Mouse (Mus musculus): ENCODE data around the gene Msrb3. TPM values are rescaled to one million over a fixed set of nuclear protein-coding genes. Genes with fewer than 3 reads are reported as not detected.

Gene Msrb3
- polyA plus RNA-seq, 1 experiment from 2014 or later: 5.1 TPM

GRCm38 (mm10) chr10:120891131-120891530 lies 7.8 kb downstream of the Msrb3 start:
- DNase-seq (ENCODE audit: low spot score) (no peak), ATAC-seq (ENCODE audit: insufficient read depth, low FRiP score, low TSS enrichment) (no peak)
- 92% methylated on average over 4 of the region's 4 CpGs for WGBS
- no peaks in the 10 kb centered on the region for H3K9me3 ChIP-seq (ENCODE audit: control insufficient read depth, low read length)
- no peaks in the 10 kb centered on the region for H3K4me1 ChIP-seq (ENCODE audit: control insufficient read depth, insufficient read depth, low read length)
- H3K4me2 ChIP-seq (ENCODE audit: low read depth): no peak overlapping the region
- no peak overlapping the region for H3K4me3 ChIP-seq (ENCODE audit: low read depth, low read length)
- no peak overlapping the region for H3K9ac ChIP-seq (ENCODE audit: low read length)
- H3K36me3 ChIP-seq (ENCODE audit: control insufficient read depth, insufficient read depth, low read length): no peaks in the 10 kb centered on the region
- no peaks in the 10 kb centered on the region for H3K27me3 ChIP-seq (ENCODE audit: control insufficient read depth, insufficient read depth, low read length)
- H3K27ac ChIP-seq (ENCODE audit: low read depth, low read length): no peak overlapping the region

GRCm38 (mm10) chr10:120890592-120890991 lies 8.3 kb downstream of the Msrb3 start:
- Histone ChIP-seq H3K4me1 (ENCODE audit: control insufficient read depth, insufficient read depth, low read length) (no peaks in the 10 kb centered on the region), H3K27ac (ENCODE audit: low read depth, low read length) (no peak overlapping the region), H3K9ac (ENCODE audit: low read length) (no peak overlapping the region), H3K27me3 (ENCODE audit: control insufficient read depth, insufficient read depth, low read length) (no peaks in the 10 kb centered on the region), H3K9me3 (ENCODE audit: control insufficient read depth, low read length) (no peaks in the 10 kb centered on the region), H3K36me3 (ENCODE audit: control insufficient read depth, insufficient read depth, low read length) (no peaks in the 10 kb centered on the region), H3K4me2 (ENCODE audit: low read depth) (no peak overlapping the region), H3K4me3 (ENCODE audit: low read depth, low read length) (no peak overlapping the region)
- no peak for DNase-seq (ENCODE audit: low spot score)
- ATAC-seq (ENCODE audit: insufficient read depth, low FRiP score, low TSS enrichment): no peak
- WGBS: 88% methylated on average over 1 of the region's 1 CpGs

- Histone ChIP-seq H3K27me3 (ENCODE audit: control insufficient read depth, insufficient read depth, low read length) (no peaks in the 10 kb centered on the region), H3K36me3 (ENCODE audit: control insufficient read depth, insufficient read depth, low read length) (no peaks in the 10 kb centered on the region), H3K9ac (ENCODE audit: low read length) (no peak overlapping the region), H3K9me3 (ENCODE audit: control insufficient read depth, low read length) (no peaks in the 10 kb centered on the region), H3K4me3 (ENCODE audit: low read depth, low read length) (no peak overlapping the region), H3K4me1 (ENCODE audit: control insufficient read depth, insufficient read depth, low read length) (no peaks in the 10 kb centered on the region), H3K27ac (ENCODE audit: low read depth, low read length) (no peak overlapping the region), H3K4me2 (ENCODE audit: low read depth) (no peak overlapping the region)
- WGBS: 91% methylated on average over 8 of the region's 8 CpGs
- no peak for DNase-seq (ENCODE audit: low spot score)
- no peak for ATAC-seq (ENCODE audit: insufficient read depth, low FRiP score, low TSS enrichment)
These were observed 10.4 kb downstream of the Msrb3 start for GRCm38 (mm10) chr10:120888531-120888930.

GRCm38 (mm10) chr10:120884220-120884619 lies 14.7 kb downstream of the Msrb3 start:
- H3K9me3 ChIP-seq (ENCODE audit: control insufficient read depth, low read length): no peaks in the 10 kb centered on the region
- H3K27ac ChIP-seq (ENCODE audit: low read depth, low read length): no peak overlapping the region
- H3K27me3 ChIP-seq (ENCODE audit: control insufficient read depth, insufficient read depth, low read length): no peaks in the 10 kb centered on the region
- no peak overlapping the region for H3K4me3 ChIP-seq (ENCODE audit: low read depth, low read length)
- DNase-seq (ENCODE audit: low spot score): no peak
- no peak for ATAC-seq (ENCODE audit: insufficient read depth, low FRiP score, low TSS enrichment)
- no peak overlapping the region for H3K9ac ChIP-seq (ENCODE audit: low read length)
- H3K4me2 ChIP-seq (ENCODE audit: low read depth): no peak overlapping the region
- no peaks in the 10 kb centered on the region for H3K36me3 ChIP-seq (ENCODE audit: control insufficient read depth, insufficient read depth, low read length)
- peaks cover 4% of the 10 kb centered on the region for H3K4me1 ChIP-seq (ENCODE audit: control insufficient read depth, insufficient read depth, low read length)
- WGBS: 94% methylated on average over 14 of the region's 14 CpGs

GRCm38 (mm10) chr10:120883732-120884131 lies 15.2 kb downstream of the Msrb3 start:
- no peaks in the 10 kb centered on the region for H3K27me3 ChIP-seq (ENCODE audit: control insufficient read depth, insufficient read depth, low read length)
- no peak overlapping the region for H3K4me3 ChIP-seq (ENCODE audit: low read depth, low read length)
- H3K9me3 ChIP-seq (ENCODE audit: control insufficient read depth, low read length): no peaks in the 10 kb centered on the region
- no peak overlapping the region; the same call in 1 of the 2 replicates for H3K4me2 ChIP-seq (ENCODE audit: low read depth)
- ATAC-seq (ENCODE audit: insufficient read depth, low FRiP score, low TSS enrichment) (no peak), DNase-seq (ENCODE audit: low spot score) (no peak)
- no peak overlapping the region for H3K9ac ChIP-seq (ENCODE audit: low read length)
- H3K36me3 ChIP-seq (ENCODE audit: control insufficient read depth, insufficient read depth, low read length): no peaks in the 10 kb centered on the region
- no peak overlapping the region for H3K27ac ChIP-seq (ENCODE audit: low read depth, low read length)
- peaks cover 4% of the 10 kb centered on the region for H3K4me1 ChIP-seq (ENCODE audit: control insufficient read depth, insufficient read depth, low read length)
- 76% methylated on average over 4 of the region's 4 CpGs for WGBS

- ATAC-seq (ENCODE audit: insufficient read depth, low FRiP score, low TSS enrichment) (peak; percentile 73; the same call in 1 of the 2 replicates), DNase-seq (ENCODE audit: low spot score) (no peak)
- Histone ChIP-seq H3K27me3 (ENCODE audit: control insufficient read depth, insufficient read depth, low read length) (no peaks in the 10 kb centered on the region), H3K9me3 (ENCODE audit: control insufficient read depth, low read length) (no peaks in the 10 kb centered on the region), H3K4me3 (ENCODE audit: low read depth, low read length) (no peak overlapping the region), H3K4me1 (ENCODE audit: control insufficient read depth, insufficient read depth, low read length) (peaks cover 4% of the 10 kb centered on the region), H3K4me2 (ENCODE audit: low read depth) (peak overlapping the region; percentile 67), H3K9ac (ENCODE audit: low read length) (no peak overlapping the region; the same call in none of the 2 replicates), H3K36me3 (ENCODE audit: control insufficient read depth, insufficient read depth, low read length) (no peaks in the 10 kb centered on the region), H3K27ac (ENCODE audit: low read depth, low read length) (no peak overlapping the region)
- 3% methylated on average over 7 of the region's 7 CpGs for WGBS
These were observed 15.9 kb downstream of the Msrb3 start for GRCm38 (mm10) chr10:120883069-120883415.

- ATAC-seq (ENCODE audit: insufficient read depth, low FRiP score, low TSS enrichment): peak; percentile 93
- WGBS: 22% methylated on average over 17 of the region's 17 CpGs
- H3K4me3 ChIP-seq (ENCODE audit: low read depth, low read length): peak overlapping the region; percentile 27
These were observed 16.4 kb downstream of the Msrb3 start for GRCm38 (mm10) chr10:120882347-120883068.

GRCm38 (mm10) chr10:120876549-120877270 lies 22.2 kb downstream of the Msrb3 start:
- no peak for ATAC-seq (ENCODE audit: insufficient read depth, low FRiP score, low TSS enrichment)
- no peak overlapping the region for H3K4me3 ChIP-seq (ENCODE audit: low read depth, low read length)
- no peak for DNase-seq (ENCODE audit: low spot score)
- no peaks in the 10 kb centered on the region for H3K27me3 ChIP-seq (ENCODE audit: control insufficient read depth, insufficient read depth, low read length)
- no peaks in the 10 kb centered on the region for H3K36me3 ChIP-seq (ENCODE audit: control insufficient read depth, insufficient read depth, low read length)
- 71% methylated on average over 20 of the region's 20 CpGs for WGBS
- no peak overlapping the region for H3K27ac ChIP-seq (ENCODE audit: low read depth, low read length)
- H3K9ac ChIP-seq (ENCODE audit: low read length): no peak overlapping the region
- no peak overlapping the region for H3K4me2 ChIP-seq (ENCODE audit: low read depth)
- H3K9me3 ChIP-seq (ENCODE audit: control insufficient read depth, low read length): no peaks in the 10 kb centered on the region
- peaks cover 4% of the 10 kb centered on the region; the same call in 1 of the 2 replicates for H3K4me1 ChIP-seq (ENCODE audit: control insufficient read depth, insufficient read depth, low read length)

More at GRCm38 (mm10) chr10:120882347-120883068, 16.4 kb downstream of the Msrb3 start:
- H3K4me2 ChIP-seq (ENCODE audit: low read depth): peak overlapping the region; percentile 67
- DNase-seq (ENCODE audit: low spot score): peak; percentile 79
- no peaks in the 10 kb centered on the region for H3K27me3 ChIP-seq (ENCODE audit: control insufficient read depth, insufficient read depth, low read length)
- peaks cover 4% of the 10 kb centered on the region for H3K4me1 ChIP-seq (ENCODE audit: control insufficient read depth, insufficient read depth, low read length)
- H3K36me3 ChIP-seq (ENCODE audit: control insufficient read depth, insufficient read depth, low read length): no peaks in the 10 kb centered on the region
- no peaks in the 10 kb centered on the region for H3K9me3 ChIP-seq (ENCODE audit: control insufficient read depth, low read length)
- peak overlapping the region; percentile 49; the same call in 1 of the 2 replicates for H3K27ac ChIP-seq (ENCODE audit: low read depth, low read length)
- peak overlapping the region; percentile 50; the same call in 1 of the 2 replicates for H3K9ac ChIP-seq (ENCODE audit: low read length)

All from neural tube, embryonic 11.5 days (tissue).